Mouse (Mus musculus) intestine, embryonic 15.5 days (tissue): ENCODE measurements around the gene Ehmt2. TPM values are rescaled to one million over a fixed set of nuclear protein-coding genes. Genes with fewer than 3 reads are reported as not detected.
A peak's percentile ranks its signal among the peaks of the same experiment; 100 is the strongest.

Experiments used
- ATAC-seq: fragments of 200-750 bp; cut with Nextera tagmentation; 2 replicates; pipeline ENCODE4 v1.8.0; 2017; ENCODE audit warnings: moderate TSS enrichment, moderate library complexity
- H3K27ac ChIP-seq: fragments of 300-500 bp; sonication (generic); 2 replicates; pipeline ENCODE4 v1.5.1; 2015; ENCODE audit warnings: mild to moderate bottlenecking, inconsistent platforms
- H3K27me3 ChIP-seq: fragments of 300-500 bp; sonication (generic); replicated peaks from 2 replicates; pipeline ENCODE4 v1.6.1; 2015; ENCODE audit warnings: inconsistent platforms
- H3K36me3 ChIP-seq: fragments of 300-500 bp; sonication (generic); 2 replicates; pipeline ENCODE4 v1.6.1; 2015; ENCODE audit warnings: inconsistent platforms
- H3K4me1 ChIP-seq: fragments of 300-500 bp; sonication (generic); replicated peaks from 2 replicates; pipeline ENCODE4 v1.6.1; 2015; ENCODE audit warnings: inconsistent platforms
- H3K4me2 ChIP-seq: fragments of 300-500 bp; sonication (generic); replicated peaks from 2 replicates; pipeline ENCODE4 v1.6.1; 2015; ENCODE audit warnings: mild to moderate bottlenecking, inconsistent platforms
- H3K4me3 ChIP-seq: fragments of 300-500 bp; sonication (generic); replicated peaks from 2 replicates; pipeline ENCODE4 v1.5.1; 2015; ENCODE audit warnings: inconsistent platforms
- H3K9ac ChIP-seq: fragments of 300-500 bp; sonication (generic); 2 replicates; pipeline ENCODE4 v1.6.1; 2015; ENCODE audit warnings: inconsistent platforms
- H3K9me3 ChIP-seq: fragments of 300-500 bp; sonication (generic); 2 replicates; pipeline ENCODE4 v1.6.1; 2016; ENCODE audit warnings: inconsistent platforms
- WGBS: fragments of 180-500 bp; shearing (Covaris S2); methylation state at CpG from one replicate; pipeline ENCODE4 v1.1.7; 2015; 5-methylcytosine and 5-hydroxymethylcytosine counted together
- polyA plus RNA-seq: library from polyadenylated mRNA; unstranded; fragments of >200 nt; fragmentation: Nextera tagmentation; extraction: Ambion mirVana; gene quantifications from 2 replicates; pipeline ENCODE4 v1.2.1, GENCODE M21; 2015

Gene Ehmt2
- polyA plus RNA-seq, 1 experiment from 2014 or later = 61.2 TPM

DNA sequence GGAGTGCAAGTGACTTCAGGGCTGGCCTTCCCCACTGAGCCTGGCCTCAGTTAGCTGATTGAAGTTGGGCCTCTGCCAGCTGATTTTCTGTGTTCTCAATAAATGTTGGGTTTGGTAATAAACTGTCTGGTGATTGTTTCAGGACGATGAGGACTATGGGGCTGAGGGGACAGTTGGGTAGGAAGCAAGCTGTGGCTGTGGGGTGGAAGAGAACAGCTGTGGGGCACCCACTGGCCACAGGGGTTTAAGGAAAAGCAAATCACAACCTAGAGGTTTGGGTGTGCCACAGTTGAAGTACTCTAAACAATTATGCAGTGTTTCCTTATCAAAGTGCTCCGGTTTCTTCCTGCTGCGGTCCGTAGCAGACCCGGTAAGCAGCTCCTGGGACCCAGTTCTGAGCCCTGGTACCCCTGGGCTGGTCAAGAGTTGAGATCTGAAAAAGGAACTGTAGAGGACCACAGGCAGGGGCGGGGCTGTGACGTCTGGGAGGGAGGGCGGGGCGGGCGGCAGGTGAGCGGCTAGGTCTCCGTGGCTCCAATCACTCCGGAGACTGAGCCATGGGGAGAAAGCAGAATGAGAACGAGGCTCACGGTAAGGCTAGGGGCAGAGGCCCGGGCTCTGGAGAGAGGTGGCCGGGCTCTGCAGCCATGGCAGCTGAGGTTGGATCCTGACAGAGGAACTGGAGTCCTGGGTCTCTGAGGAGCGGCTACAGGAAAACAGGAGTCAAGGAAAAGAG, 15.8 kb downstream of the Ehmt2 start, which contains the start of gene Slc44a4:
Gene Slc44a4, plus strand, starts transcription at position 537 of the 736 bp plus-strand sequence.
- peak; percentile 27 for ATAC-seq
- Histone ChIP-seq H3K27ac (peak within 1 kb of the TSS; percentile 77), H3K4me2 (peak within 1 kb of the TSS; percentile 54), H3K4me3 (peak within 1 kb of the TSS; percentile 32), H3K4me1 (peaks cover 24% of the 10 kb centered on the region), H3K9ac (peak within 1 kb of the TSS; percentile 44), H3K9me3 (no peaks in the 10 kb centered on the region), H3K36me3 (peaks cover 36% of the 10 kb centered on the region), H3K27me3 (no peaks in the 10 kb centered on the region)
- WGBS = 22% methylated on average over 18 of the region's 18 CpGs

DNA sequence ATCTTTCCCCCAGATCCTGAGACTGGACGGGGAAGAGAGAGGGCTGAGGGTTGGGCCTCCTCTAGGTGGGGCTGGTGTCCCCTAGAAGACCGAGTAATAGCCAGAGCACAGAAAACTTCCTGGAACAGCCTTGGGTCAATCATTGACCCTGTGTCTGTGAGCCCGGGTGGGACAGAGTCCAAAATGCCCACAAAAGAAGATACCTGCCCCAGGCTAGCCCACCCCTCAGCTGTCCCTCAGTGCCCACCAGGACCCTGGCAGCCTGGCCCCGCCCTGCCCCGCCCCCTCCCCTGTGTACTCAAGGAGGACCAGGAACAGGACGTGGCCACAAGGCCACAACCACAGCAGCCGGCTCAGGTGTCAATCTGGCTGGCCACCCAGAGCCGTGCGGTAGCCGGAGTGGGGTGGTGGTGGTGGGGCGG, 17.2 kb downstream of the Ehmt2 start:
- Histone ChIP-seq H3K36me3 (peaks cover 29% of the 10 kb centered on the region), H3K4me1 (peaks cover 24% of the 10 kb centered on the region), H3K27ac (peak overlapping the region; percentile 77), H3K9me3 (no peaks in the 10 kb centered on the region), H3K27me3 (no peaks in the 10 kb centered on the region), H3K4me3 (peak overlapping the region; percentile 32), H3K4me2 (peak overlapping the region; percentile 54), H3K9ac (peak overlapping the region; percentile 44)
- ATAC-seq = peak; percentile 77
- 12% methylated on average over 11 of the region's 11 CpGs for WGBS

DNA sequence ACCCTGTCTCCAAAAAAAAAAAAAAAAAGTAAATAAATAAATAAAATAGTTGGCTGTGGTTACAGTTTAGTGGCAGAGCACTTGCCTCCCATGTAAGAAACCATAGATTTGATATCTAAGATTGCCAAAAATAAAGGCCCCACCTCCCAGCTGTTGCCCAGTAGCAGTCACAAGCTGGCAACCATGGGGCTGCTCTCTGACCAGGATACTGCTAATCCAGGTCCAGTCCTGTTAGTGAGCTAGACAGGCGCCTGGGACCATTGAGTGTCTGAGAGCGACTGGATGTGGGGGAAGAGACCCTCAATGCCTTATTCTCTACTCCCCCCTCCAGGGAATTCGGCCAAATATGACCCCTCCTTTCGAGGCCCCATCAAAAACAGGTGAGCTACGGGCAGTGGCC, 18.0 kb downstream of the Ehmt2 start:
- peaks cover 20% of the 10 kb centered on the region for H3K36me3 ChIP-seq
- no peak for ATAC-seq
- H3K4me3 ChIP-seq = no peak overlapping the region
- 89% methylated on average over 5 of the region's 5 CpGs for WGBS
- H3K9ac ChIP-seq = no peak overlapping the region
- H3K27ac ChIP-seq = no peak overlapping the region
- H3K4me1 ChIP-seq = peaks cover 19% of the 10 kb centered on the region
- no peaks in the 10 kb centered on the region for H3K9me3 ChIP-seq
- no peak overlapping the region for H3K4me2 ChIP-seq
- no peaks in the 10 kb centered on the region for H3K27me3 ChIP-seq

DNA sequence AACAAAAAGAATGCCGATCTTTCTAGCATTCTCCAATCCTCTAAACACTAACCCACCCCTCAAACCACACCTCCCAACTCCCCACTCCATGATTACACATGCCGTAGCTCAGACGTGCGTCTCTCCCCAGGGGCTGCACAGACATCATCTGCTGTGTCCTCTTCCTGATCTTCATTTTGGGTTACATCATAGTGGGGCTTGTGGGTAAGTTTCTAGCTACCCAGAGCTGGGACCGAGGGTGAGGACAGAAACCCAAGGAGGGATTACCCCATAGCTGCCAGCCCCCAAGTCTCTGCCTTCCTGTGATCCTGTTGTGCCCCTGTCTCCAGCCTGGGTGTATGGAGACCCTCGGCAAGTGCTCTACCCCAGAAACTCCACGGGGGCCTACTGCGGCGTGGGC, 18.9 kb downstream of the Ehmt2 start:
- Histone ChIP-seq H3K27me3 (no peaks in the 10 kb centered on the region), H3K27ac (0 out of 2 replicates have a peak overlapping the region, but pooled peaks have one; percentile 15)
- WGBS = 69% methylated on average over 9 of the region's 9 CpGs

DNA sequence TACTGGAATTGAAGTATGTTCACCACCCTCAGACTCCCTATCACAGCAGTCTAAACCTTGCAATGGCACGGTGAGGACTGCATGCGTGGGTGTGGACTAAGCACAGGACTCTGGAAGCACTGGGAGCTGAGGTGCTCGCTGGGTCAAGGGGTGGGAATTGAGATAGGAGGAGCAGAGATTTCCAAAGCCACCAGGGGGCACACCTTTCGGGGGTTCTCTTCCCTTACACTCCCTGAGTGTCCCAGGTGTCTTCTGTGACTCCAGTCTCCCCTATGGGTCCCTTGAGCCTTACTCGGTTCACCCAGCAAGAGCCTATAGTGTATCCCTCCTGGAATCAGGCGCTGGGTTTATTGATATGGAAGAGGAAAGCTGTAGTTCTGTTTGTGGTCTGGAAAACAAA, 24.7 kb downstream of the Ehmt2 start:
- Histone ChIP-seq H3K27ac (no peak overlapping the region), H3K27me3 (no peaks in the 10 kb centered on the region), H3K9ac (no peak overlapping the region), H3K4me2 (no peak overlapping the region), H3K36me3 (no peaks in the 10 kb centered on the region), H3K4me3 (no peak overlapping the region), H3K4me1 (0 out of 2 replicates have a peak, but pooled peaks cover 3% of the 10 kb centered on the region), H3K9me3 (no peaks in the 10 kb centered on the region)
- WGBS = 48% methylated on average over 6 of the region's 6 CpGs
- 0 out of 2 replicates have a peak, but pooled peaks have one; percentile 13 for ATAC-seq

More for the DNA sequence above, 18.9 kb downstream of the Ehmt2 start:
- Histone ChIP-seq H3K36me3 (peaks cover 13% of the 10 kb centered on the region), H3K9me3 (no peaks in the 10 kb centered on the region), H3K4me2 (no peak overlapping the region), H3K4me1 (0 out of 2 replicates have a peak, but pooled peaks cover 13% of the 10 kb centered on the region), H3K9ac (no peak overlapping the region; the same call in 1 of the 2 replicates), H3K4me3 (no peak overlapping the region)
- no peak for ATAC-seq

DNA sequence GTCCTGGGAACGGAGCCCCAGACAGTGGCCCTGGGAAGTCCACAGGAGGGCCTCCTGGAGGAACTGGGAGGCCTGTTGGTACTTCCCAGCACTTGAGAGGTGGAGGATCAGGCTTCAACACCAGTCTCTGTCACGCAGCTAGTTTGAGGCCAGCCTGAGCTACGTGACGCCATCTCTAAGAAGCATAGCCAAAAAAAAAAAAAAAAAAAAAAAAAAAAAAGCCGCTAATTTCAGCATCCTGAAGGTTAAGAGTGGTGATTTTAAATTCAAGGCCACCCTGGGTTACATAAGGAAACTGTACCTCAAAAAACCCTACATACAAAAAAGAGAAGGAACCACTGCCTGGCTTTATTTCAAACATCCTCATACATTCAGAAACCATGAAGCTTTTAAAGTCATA, 26.0 kb downstream of the Ehmt2 start:
- H3K27ac ChIP-seq = no peak overlapping the region
- 71% methylated on average over 5 of the region's 5 CpGs for WGBS
- 0 out of 2 replicates have a peak, but pooled peaks cover 3% of the 10 kb centered on the region for H3K36me3 ChIP-seq
- H3K4me1 ChIP-seq = no peaks in the 10 kb centered on the region
- H3K4me3 ChIP-seq = no peak overlapping the region
- no peaks in the 10 kb centered on the region for H3K9me3 ChIP-seq
- no peak overlapping the region for H3K4me2 ChIP-seq
- H3K9ac ChIP-seq = no peak overlapping the region
- H3K27me3 ChIP-seq = no peaks in the 10 kb centered on the region
- no peak for ATAC-seq

DNA sequence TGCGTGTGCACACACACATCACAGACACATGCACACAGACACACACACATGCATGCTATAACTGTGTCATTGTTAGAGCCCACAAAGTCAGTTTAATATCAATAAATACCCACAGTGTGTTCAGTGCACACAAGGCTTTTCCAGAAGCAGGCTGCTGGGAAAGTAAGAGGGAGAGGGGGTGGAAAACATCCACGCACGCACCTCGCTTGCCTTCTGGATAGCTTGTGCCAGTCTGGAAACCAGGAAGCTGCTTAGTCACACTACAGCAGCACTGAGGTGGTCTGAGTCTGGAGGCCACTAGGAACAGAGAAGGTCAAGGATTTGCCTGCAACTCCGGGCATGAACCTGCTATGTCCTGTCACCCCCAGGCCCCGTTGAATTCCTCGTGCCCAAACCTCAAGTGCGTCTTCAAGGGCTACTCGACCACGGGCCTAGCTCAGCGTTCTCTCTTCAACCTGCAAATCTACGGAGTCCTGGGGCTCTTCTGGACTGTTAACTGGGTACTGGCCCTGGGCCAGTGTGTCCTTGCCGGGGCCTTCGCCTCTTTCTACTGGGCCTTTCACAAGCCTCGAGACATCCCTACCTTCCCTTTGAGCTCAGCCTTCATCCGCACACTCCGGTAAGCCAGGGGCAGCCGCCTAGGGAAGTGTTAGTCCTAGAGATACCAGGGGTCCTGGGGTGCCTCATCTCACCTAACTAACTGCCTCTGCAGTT, 29.2 kb downstream of the Ehmt2 start:
- H3K4me1 ChIP-seq = peaks cover 8% of the 10 kb centered on the region
- no peak overlapping the region for H3K9ac ChIP-seq
- H3K4me3 ChIP-seq = no peak overlapping the region
- 0 out of 2 replicates have a peak, but pooled peaks cover 3% of the 10 kb centered on the region for H3K36me3 ChIP-seq
- H3K4me2 ChIP-seq = no peak overlapping the region
- 84% methylated on average over 18 of the region's 18 CpGs for WGBS
- H3K27ac ChIP-seq = no peak overlapping the region
- no peaks in the 10 kb centered on the region for H3K9me3 ChIP-seq
- ATAC-seq = no peak
- H3K27me3 ChIP-seq = no peaks in the 10 kb centered on the region

DNA sequence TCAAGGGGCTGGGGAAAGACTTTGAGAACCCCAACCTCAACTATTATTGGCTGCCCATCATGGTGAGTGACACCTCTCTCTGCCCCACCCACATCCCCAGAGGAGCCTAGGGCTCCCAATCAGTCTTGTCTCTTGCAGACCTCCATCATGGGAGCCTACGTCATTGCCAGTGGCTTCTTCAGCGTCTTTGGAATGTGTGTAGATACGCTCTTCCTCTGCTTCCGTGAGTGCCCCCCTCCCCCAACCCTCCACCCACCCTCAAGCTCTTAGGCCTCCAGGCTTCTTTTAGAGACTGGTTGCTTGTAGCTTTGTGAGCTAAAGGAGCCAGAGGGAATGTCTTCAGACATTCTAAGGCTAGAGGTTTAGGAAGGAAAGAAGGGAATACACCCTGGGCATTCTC, 30.6 kb downstream of the Ehmt2 start:
- no peak for ATAC-seq
- WGBS = 60% methylated on average over 4 of the region's 4 CpGs
- H3K4me1 ChIP-seq = peaks cover 8% of the 10 kb centered on the region
- no peaks in the 10 kb centered on the region for H3K9me3 ChIP-seq
- H3K4me3 ChIP-seq = no peak overlapping the region
- H3K9ac ChIP-seq = no peak overlapping the region
- no peaks in the 10 kb centered on the region for H3K27me3 ChIP-seq
- H3K36me3 ChIP-seq = 0 out of 2 replicates have a peak, but pooled peaks cover 3% of the 10 kb centered on the region
- H3K27ac ChIP-seq = no peak overlapping the region
- no peak overlapping the region for H3K4me2 ChIP-seq

DNA sequence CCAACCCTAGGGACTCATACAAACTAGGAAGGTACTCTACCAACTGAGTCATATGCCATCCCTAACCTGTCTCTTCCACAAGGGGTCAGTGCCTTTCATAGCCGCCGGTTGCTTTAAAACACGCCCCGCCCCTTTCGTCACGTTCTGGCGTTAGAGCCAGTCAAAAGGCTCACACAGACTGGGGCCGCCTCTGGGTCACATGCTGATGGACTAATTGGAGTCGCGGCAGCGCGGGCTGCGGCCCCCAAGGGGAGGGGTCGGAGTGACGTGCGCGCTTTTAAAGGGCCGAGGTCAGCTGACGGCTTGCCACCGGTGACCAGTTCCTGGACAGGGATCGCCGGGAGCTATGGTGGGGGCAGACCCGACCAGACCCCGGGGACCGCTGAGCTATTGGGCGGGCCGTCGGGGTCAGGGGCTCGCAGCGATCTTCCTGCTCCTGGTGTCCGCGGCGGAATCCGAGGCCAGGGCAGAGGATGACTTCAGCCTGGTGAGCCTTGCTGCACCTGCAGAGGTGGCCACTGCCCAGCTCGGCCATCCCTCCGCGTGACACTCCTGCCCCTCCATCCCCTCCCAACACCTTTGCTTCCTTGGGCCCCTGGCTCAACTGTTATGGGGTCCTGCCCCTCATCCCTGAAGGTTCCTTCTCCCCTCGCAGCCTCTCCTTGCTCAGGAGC, 32.9 kb downstream of the Ehmt2 start, which contains the start of gene Neu1:
Gene Neu1, plus strand, starts transcription at position 193 of the 674 bp plus-strand sequence.
- peak within 1 kb of the TSS; percentile 45 for H3K27ac ChIP-seq

DNA sequence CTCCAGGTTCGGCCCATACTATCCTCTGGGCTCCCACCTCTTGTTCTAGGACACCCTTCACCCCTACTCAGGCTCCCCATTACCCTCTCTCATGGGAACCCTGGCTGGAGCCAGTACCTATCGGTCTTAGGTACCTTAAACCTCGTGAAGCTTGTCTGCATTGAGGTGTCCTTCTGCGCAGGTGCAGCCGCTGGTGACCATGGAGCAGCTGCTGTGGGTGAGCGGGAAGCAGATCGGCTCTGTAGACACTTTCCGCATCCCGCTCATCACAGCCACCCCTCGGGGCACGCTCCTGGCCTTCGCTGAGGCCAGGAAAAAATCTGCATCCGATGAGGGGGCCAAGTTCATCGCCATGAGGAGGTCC, 33.4 kb downstream of the Ehmt2 start:
- Histone ChIP-seq H3K27ac (peak overlapping the region; percentile 45), H3K9ac (peak overlapping the region; percentile 79), H3K4me2 (peak overlapping the region; percentile 91), H3K36me3 (0 out of 2 replicates have a peak, but pooled peaks cover 3% of the 10 kb centered on the region), H3K27me3 (no peaks in the 10 kb centered on the region), H3K4me1 (peaks cover 19% of the 10 kb centered on the region), H3K4me3 (peak overlapping the region; percentile 75), H3K9me3 (no peaks in the 10 kb centered on the region)
- ATAC-seq = peak; percentile 42; the same call in 1 of the 2 replicates
- WGBS = 6% methylated on average over 14 of the region's 14 CpGs

More for the DNA sequence above, 32.9 kb downstream of the Ehmt2 start, which contains the start of gene Neu1:
- H3K9me3 ChIP-seq = no peaks in the 10 kb centered on the region
- H3K9ac ChIP-seq = peak within 1 kb of the TSS; percentile 79
- H3K27me3 ChIP-seq = no peaks in the 10 kb centered on the region
- WGBS = under 1% methylated on average over 38 of the region's 38 CpGs
- peak; percentile 98 for ATAC-seq
- peak within 1 kb of the TSS; percentile 91 for H3K4me2 ChIP-seq
- peak within 1 kb of the TSS; percentile 75 for H3K4me3 ChIP-seq
- H3K4me1 ChIP-seq = peaks cover 19% of the 10 kb centered on the region
- 0 out of 2 replicates have a peak, but pooled peaks cover 3% of the 10 kb centered on the region for H3K36me3 ChIP-seq

DNA sequence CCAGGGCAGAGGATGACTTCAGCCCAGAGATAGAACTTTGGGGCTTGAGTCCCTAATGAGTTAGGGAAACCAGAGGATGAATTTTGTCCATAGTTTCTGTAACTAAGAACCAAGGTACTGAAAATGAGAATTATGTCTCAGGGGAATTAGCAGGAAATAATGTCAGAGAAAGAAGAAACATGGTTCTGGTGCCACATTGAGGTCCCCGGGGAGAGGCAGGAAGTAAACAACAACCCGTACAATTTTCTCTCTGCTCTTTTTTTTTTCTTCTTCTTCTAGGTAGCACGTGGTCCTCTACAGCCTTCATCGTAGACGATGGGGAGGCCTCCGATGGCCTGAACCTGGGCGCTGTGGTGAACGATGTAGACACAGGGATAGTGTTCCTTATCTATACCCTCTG, 34.0 kb downstream of the Ehmt2 start:
- Histone ChIP-seq H3K4me1 (peaks cover 19% of the 10 kb centered on the region), H3K9ac (peak overlapping the region; percentile 79), H3K27me3 (no peaks in the 10 kb centered on the region), H3K4me2 (peak overlapping the region; percentile 91), H3K9me3 (no peaks in the 10 kb centered on the region), H3K4me3 (peak overlapping the region; percentile 75), H3K27ac (no peak overlapping the region), H3K36me3 (0 out of 2 replicates have a peak, but pooled peaks cover 3% of the 10 kb centered on the region)
- no peak for ATAC-seq
- 65% methylated on average over 8 of the region's 8 CpGs for WGBS

DNA sequence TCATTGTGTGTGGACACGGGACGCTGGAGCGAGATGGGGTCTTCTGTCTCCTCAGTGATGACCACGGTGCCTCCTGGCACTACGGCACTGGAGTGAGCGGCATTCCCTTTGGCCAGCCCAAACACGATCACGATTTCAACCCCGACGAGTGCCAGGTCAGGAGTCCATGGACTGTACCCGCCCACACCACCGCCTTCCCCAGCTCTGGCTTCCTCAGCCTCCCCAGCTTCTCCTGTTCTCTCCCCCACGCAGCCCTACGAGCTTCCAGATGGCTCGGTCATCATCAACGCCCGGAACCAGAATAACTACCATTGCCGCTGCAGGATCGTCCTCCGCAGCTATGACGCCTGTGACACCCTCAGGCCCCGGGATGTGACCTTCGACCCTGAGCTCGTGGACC, 35.8 kb downstream of the Ehmt2 start:
- Histone ChIP-seq H3K27ac (no peak overlapping the region), H3K36me3 (0 out of 2 replicates have a peak, but pooled peaks cover under 1% of the 10 kb centered on the region), H3K9ac (no peak overlapping the region), H3K9me3 (no peaks in the 10 kb centered on the region), H3K27me3 (no peaks in the 10 kb centered on the region), H3K4me3 (no peak overlapping the region; the same call in 1 of the 2 replicates), H3K4me1 (peaks cover 19% of the 10 kb centered on the region), H3K4me2 (peak overlapping the region; percentile 36)
- ATAC-seq = no peak
- 66% methylated on average over 24 of the region's 24 CpGs for WGBS
